Mouse (Mus musculus): ENCODE data around the gene Hnrnph1.

The Hnrnph1 gene

GRCm38 (mm10) chr11:50403367-50404014 is 26.7 kb downstream of the Hnrnph1 start:
- no peak for DNase-seq (ENCODE audit: low read depth, low spot score)

- DNase-seq (ENCODE audit: low read depth, low spot score), result no peak
Measured at GRCm38 (mm10) chr11:50407235-50407634, 30.4 kb downstream of the Hnrnph1 start.

GRCm38 (mm10) chr11:50415563-50416241 is 38.9 kb downstream of the Hnrnph1 start:
- DNase-seq (ENCODE audit: low read depth, low spot score), result no peak

GRCm38 (mm10) chr11:50417856-50418255 is 41.1 kb downstream of the Hnrnph1 start:
- DNase-seq (ENCODE audit: low read depth, low spot score), result no peak

GRCm38 (mm10) chr11:50421461-50421860 is 44.7 kb downstream of the Hnrnph1 start:
- no peak for DNase-seq (ENCODE audit: low read depth, low spot score)

- peak; percentile 89 for DNase-seq (ENCODE audit: low read depth, low spot score)
Measured at GRCm38 (mm10) chr11:50421934-50422780, 45.4 kb downstream of the Hnrnph1 start.

GRCm38 (mm10) chr11:50426056-50426455 is 49.3 kb downstream of the Hnrnph1 start:
- DNase-seq (ENCODE audit: low read depth, low spot score), result no peak

GRCm38 (mm10) chr11:50430277-50431133 is 53.7 kb downstream of the Hnrnph1 start, which contains the start of gene Rufy1:
Gene Rufy1 (minus strand): TSS chr11:50431125.
- peak; percentile 41 for DNase-seq (ENCODE audit: low read depth, low spot score)

GRCm38 (mm10) chr11:50431134-50432068 is 54.6 kb downstream of the Hnrnph1 start:
- DNase-seq (ENCODE audit: low read depth, low spot score), result no peak

- no peak for DNase-seq (ENCODE audit: low read depth, low spot score)
Measured at GRCm38 (mm10) chr11:50432069-50432440, 55.3 kb downstream of the Hnrnph1 start.

GRCm38 (mm10) chr11:50432896-50433295 is 56.1 kb downstream of the Hnrnph1 start:
- DNase-seq (ENCODE audit: low read depth, low spot score), result no peak
